Mouse (Mus musculus): ENCODE measurements around the gene Zfp62.
A peak's percentile ranks its signal among the peaks of the same experiment; 100 is the strongest.
"Not testable (repeated sequence)": the region's sequence is repeated elsewhere in the genome, so short reads cannot be mapped to it uniquely, and the experiment has no call there.

Zfp62 gene

DNA sequence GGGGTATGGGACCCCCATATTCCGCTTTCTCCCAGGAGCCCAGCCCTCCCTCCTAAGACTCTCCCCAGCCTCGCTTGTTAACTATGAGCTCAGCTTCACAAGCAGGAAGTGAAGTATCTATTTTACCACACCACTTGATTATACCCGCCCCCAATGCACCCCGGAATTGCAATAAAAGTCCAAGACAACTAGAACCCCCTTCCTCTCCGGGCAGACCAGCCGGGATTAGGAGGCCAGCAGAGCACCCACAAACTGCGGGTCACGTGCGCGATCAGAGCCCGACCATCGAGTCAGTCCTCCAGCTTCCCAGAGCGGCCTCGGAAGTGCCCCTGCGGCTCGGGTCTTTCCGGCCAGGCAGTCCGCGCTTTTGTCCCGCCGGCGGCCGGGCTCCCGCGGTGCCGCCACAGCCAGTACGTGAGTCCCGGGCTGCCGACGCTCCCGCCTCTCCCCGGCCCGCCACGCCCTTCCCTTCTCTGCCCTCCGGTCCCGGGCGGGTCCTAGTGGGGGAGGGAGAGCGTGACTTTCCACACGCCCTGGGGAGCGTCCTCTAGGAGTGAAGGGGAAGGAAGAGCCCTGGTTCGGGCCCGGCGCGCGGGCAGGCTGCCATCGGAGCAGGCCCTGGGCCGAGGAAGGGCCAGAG, at the start of gene Zfp62:
Gene Zfp62 (plus strand): TSS at position 164 of the 640 bp plus-strand sequence.
- peak; percentile 95 for DNase-seq (ENCODE audit: low read depth)

DNA sequence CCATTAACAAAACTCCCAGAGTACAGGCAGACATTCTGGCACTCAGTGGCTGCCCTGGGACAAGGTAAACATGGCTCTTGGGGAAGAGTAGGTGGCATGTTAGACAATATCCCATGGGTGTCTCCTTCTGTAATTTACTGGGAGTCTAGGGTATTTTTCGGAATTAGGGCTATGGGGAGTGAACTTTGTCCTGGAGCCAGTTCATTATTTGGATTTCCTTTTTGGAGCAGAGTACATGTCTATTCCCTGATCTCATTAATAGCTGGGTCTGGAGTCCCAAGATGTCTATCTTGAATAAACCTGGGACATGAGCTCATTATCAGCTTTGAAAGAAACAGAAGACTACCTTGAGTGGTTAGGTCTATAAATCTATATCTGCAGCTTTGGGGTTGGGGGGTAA, 49.0 kb upstream of the Zfp62 start, which contains the start of gene Olfr1394:
Gene Olfr1394 (plus strand): TSS at position 301 of the 400 bp plus-strand sequence.
- no peak for DNase-seq (ENCODE audit: low read depth)

DNA sequence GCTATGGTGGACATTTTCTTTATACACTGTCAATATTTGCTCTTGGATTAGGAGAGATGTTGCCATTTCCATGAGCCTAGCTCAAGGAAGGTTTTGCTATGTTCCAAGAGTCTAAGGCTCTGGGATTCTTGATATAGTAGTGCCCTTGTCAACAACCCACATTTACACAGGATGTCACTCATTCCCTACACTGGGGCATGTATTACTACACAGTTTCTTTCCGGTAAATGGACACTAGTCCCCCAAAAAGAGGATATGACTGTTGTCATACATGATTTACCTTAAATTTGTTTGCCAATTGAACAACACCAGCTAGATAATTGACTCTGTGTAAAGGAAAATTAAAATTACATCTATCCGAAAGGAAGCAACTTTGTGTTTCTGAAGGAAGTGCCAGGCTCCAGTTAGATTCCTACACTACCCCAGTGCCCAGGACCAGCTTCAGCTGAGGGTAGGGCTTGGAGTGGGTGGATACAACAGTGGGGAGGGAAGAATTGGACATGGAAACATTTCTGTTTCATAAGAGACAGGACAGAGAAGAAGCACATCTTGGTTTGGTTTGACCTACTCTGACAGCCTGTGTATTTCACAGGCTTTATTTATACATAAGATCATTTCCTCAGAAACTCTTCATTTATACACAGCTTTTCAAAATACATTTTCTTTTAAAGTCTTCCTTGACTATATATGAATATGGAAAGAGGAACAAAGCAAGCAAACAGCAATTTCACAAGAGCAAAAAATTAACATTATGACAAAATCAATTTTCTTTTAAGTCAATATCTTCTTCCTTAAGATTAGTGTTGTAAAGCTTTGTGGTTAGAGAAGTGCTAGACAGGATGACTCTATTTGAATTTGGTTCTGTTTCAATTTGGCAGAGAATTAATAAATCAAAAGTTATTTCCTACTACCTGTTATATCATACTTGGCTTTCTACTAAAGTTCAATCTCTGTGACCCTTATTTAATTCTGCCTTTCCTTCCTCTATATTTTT, 46.0 kb upstream of the Zfp62 start:
- no peak for DNase-seq (ENCODE audit: low read depth)

DNA sequence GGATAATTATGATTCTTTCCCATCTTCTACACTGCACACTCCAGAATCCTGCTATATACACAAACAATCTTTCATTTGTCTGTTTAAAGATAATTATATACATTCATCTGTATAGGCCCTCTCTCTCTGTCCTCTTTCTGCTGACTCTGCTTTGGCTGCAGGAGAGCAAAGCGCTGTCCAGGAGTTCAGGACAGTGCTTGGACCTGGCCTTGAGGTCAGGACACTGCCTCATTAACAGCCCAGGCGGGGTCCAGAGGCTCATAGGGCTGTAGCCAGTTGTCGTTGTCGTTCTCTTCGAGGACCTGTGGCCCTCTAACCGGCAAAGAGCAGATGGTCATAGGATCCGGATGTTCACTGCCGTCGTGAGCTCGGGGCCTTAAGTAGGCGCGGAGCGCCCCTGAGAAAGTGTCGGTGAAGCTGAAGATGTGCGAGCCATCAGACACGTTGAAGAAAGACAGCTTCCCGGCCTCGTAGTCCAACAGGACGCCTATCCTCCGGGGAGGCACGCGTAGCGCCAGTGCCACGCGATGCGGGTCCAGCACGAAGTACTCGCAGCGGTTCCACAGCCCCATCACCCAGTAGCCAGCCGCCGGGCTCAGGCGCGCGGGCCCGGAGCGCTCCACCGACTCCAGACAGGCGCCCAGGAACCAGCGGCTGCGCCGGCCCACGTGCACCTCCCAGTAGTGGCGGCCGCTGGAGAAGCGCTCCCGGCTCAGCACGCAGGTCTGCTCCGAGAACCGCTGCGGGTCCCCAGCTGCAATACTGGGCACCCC, 34.1 kb upstream of the Zfp62 start:
- DNase-seq (ENCODE audit: low read depth) = no peak

DNA sequence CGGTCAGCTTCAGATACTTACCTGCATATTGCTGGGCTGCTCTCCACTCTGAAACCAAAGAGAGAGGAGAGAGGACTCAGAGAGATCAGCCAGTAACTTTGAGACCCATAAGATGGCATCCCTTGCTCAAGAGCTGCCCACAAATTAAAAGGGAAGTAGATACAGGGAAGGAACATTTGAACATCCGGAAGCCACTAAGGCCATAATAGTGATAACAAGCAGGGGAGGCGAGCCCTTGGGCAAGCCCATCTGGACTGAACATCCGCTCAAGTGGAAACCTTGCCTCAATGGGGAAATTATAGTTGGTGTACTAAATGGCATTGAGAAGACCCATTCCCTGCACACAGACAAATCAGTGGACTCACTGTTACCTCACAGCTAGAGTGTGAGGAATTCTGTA, 32.5 kb upstream of the Zfp62 start:
- no peak for DNase-seq (ENCODE audit: low read depth)

DNA sequence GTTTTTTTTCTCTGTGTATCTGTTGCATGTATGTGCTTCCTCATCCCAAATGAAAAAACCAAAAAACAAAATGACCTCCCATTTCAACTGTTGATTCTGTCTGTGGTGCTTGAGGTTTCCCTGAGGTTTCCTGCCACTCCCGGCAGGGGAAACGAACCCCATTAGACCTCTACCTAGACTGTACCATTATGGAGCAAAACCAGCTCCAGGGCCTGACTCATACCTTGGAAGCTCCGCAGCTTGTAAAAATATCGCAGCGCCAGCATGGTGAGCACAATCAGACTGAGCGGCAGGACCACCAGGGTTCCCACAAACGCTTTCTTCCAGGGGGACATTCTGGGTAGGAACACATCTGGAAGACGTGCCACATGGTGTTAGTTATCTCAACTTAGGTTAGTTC, 27.7 kb upstream of the Zfp62 start:
- peak; percentile 21 for DNase-seq (ENCODE audit: low read depth)

DNA sequence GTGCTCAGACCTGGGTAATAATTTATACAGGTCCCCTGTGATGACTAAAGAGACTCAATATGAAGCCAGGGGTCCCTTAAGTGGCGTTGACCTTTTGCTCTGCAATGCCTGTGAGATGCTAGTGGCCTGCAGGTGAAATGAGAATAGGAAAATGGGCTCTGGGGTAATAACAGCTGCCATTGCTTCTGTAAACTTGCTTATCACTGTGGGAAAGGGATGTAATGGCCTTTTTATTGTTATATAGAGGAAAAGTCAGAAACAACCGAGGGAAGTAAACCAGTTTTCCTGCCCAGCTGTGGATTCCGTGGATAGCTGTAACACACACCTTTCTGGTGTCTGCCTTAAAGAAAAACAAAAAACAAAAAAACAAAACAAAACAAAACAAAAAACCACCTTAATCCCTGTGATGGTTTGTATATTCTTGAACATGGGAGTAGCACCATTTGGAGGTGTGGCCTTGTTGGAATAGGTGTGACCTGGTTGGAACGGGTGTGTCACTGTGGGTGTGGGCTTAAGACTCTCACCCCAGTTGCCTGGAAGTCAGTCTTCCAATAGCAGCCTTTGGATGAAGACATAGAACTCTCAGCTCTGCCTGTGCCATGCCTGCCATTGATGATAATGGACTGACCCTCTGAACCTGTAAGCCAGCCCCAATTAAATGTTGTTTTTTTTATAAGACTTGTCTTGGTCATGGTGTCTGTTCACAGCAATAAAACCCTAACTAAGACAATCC, 26.9 kb upstream of the Zfp62 start:
- not testable (repeated sequence) for DNase-seq (ENCODE audit: low read depth)

DNA sequence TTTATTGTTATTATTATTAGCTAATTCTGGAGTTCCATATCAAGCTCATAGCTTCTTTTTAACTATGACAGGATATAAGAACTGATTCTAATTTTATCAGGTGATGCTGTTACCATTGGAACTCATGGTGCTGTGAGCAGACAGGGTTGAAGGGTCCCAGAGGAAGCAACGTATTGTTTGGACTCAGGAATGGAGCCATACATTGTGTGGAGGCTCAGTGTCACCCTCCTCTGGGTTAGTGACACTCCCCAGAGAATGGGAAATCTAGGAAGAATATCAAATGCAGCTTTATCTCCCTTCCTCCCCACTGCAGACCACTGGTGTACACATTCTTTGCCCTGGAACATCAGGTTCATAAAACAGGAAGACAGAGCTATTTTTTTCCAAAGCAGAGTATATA, 19.9 kb upstream of the Zfp62 start:
- no peak for DNase-seq (ENCODE audit: low read depth)

DNA sequence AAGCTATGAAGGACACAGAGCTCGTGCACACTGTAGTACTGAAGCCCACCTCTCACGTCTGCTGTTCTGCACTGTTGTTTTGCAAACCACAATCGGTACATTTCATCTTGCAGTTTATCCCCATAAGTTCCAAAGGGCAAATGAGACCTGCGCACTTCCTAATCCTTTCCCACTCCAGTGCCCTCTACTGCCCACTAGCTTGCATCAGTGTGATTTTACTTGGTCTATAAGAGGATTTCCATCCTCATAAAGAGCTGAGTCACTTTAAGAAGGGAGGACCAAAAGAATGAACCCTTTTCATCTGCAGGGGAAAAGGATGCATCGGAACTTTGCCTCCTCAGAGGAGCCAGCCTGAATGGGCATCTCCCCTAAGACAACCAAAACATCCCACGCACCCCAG, 16.6 kb upstream of the Zfp62 start:
- no peak for DNase-seq (ENCODE audit: low read depth)

DNA sequence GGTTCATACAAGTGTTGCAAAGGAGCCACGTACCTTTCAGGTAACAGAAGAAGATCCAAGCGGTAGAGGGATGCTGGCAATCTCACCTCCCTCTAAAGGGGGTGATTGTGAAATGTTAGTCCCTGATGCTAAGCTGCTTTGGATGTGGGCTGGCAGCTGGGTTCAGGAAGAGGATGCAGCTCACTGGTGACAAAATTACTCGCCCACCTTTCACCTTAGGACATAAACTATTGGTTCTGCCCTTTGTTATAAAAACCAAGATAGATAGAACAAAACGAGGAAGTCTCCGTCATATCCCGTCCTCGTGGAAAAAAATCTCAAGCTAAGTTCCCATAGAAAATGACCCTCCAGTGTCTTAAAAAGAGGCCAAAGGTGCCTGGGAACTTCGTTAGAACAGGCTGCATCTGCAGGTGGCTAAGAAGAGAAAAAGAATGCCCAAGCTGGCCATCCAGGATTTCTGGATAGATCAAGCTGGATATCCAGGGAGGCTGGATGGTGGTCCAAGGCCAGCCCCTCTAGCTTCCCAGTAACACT, 16.1 kb upstream of the Zfp62 start, which contains the start of gene Btnl9:
Gene Btnl9 (minus strand): TSS at position 205 of the 534 bp plus-strand sequence.
- DNase-seq (ENCODE audit: low read depth) = no peak

DNA sequence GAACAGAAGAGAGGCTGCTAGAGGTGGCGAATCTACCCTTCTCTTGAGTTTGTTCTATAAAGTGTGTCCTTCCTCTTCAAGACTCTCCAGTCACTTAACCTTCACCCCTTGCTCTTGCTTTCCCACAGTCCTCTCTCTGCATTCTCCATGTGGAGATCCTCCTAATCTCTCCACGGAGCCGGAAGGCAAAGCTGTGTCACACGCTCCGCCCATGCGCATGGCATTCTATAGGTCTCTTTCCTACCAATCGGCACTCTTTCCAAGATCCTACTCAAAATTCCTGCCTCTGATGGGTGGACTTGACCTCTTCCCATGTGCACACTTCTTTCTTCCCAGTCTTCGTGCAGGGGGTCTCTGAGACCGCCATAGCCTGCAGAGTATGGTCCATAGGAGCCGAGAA, 15.4 kb upstream of the Zfp62 start:
- DNase-seq (ENCODE audit: low read depth) = no peak

DNA sequence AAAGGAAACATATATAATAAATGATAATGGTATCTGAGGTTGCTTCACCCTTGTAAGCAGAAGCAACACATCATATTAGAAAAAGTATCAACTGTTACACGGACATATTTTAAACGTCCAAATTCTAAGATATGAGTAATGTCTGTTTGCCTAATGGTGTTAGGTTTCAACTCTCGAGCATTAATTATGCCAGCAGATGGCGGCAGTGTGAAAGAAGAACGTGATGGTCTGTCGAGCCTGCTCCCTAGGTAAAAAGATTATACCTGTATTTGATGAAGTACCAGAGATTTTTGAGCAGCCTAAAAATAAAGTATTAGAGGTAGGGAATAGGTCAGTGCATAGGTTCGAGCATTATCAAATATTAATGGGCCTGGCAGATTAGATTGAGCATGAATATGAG, 13.4 kb upstream of the Zfp62 start:
- peak; percentile 82 for DNase-seq (ENCODE audit: low read depth)

DNA sequence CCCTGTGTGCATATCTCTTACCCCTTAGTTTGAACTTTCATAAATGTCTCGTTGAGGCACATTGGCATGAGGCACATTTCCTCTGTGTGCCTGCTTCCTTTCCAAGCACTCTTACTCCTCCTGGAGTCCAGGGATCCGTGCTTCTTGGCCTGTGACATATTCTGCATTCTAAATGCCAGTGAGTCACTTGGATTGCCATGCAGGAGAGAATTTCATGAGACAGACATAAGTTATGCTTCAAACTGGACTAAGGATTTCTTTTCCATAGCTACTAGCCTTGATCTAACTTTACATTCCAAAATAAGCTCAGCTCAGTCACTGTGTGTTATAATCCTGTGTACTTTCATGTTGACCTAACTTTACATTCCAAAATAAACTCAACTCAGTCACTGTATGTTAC, 12.0 kb upstream of the Zfp62 start:
- DNase-seq (ENCODE audit: low read depth) = no peak

DNA sequence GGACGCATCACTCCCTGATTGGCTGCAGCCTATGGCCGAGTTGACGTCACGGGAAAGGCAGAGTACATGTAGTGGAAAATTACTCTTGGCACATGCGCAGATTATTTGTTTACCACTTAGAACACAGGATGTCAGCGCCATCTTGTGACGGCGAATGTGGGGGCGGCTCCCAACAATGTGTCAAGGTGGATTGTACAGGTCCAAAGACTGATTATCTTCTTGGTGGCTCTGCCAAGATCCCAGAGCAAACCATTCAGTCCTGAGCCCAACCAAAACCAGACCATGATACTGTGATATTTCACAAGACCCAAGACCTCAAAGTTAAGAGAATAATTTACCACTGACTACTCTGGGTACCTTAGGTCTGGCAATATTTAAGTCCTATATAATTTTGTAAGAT, 8.3 kb upstream of the Zfp62 start:
- not testable (repeated sequence) for DNase-seq (ENCODE audit: low read depth)

DNA sequence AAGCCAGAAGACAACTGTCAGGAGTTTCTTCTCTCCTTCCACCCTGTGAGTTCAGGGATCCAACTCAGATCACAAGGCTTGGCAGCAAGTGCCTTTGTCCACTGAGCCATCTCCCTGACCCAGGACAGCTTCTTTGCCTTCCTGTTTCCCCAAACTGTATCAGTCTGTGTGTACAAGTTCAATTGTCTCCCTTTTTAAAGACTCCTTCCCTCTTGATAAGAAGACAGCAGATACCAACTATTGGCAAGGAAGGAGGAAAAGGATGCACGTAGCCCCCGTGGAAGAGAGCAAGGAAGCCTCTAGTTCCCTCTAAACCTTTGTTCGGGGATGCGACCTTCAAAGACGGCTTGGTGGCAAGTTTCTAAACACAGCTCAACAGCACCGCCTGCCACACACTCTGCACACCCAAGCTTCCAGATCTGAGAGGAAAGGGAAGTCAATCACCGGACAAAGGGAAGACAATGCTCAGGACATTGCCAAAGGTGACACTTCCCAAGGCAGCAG, 7.2 kb upstream of the Zfp62 start:
- DNase-seq (ENCODE audit: low read depth) = no peak

DNA sequence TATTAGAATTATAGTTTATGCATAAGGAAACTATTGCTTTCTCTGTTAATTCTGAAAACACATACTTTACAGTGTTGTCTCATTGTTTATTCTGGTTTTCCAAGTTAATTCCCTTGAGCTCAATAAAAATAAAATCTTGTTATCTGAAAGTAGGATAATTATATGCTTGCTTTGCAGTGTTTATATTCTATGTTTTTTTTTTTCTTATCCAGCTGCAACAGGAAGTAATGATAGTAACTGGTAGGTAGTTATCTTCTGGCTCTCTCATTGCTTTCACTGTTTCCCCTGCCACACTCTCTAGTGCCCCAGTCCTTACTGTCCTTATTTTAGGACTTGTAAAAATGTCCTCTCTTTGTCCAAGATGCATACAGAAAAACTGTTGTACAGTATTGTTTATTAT, 2.4 kb upstream of the Zfp62 start:
- no peak for DNase-seq (ENCODE audit: low read depth)

DNA sequence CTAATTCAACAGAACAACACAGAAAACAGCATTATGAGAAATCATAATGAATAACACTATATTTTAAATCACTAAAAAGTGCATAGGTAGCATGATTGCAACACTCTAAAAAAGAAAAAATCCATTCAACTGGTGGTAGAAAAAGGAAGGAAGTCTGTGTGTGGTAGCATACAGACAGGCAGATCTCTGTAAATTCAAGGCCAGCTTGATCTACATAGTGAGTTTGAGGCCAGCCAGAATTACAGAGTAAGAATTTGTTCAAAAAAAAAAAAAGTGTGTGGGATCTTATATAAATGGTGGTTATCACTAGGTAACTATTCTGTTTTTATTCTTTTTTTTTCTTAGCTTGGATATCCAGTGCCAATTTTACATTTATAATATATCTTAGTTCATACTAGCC, 1.9 kb upstream of the Zfp62 start:
- no peak for DNase-seq (ENCODE audit: low read depth)

DNA sequence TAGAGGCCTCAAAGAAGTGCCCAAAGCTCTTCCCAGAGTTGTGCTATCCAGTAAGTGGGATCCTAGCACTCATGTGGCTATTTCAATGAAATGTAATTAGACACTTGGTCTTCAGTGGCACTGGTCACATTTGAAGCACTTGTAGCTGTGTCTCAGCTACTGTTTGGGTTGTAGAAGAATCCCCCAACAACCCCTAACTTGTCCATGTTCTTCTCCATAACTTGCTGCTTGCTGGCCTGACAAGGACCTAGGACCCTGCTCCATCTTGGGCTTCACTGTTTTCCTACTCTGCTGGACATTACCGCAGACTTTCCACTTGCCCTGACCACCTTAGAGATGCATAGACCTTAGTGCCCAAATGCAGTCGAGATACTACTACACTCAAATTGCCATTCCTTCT, 1.0 kb upstream of the Zfp62 start:
- DNase-seq (ENCODE audit: low read depth) = no peak

DNA sequence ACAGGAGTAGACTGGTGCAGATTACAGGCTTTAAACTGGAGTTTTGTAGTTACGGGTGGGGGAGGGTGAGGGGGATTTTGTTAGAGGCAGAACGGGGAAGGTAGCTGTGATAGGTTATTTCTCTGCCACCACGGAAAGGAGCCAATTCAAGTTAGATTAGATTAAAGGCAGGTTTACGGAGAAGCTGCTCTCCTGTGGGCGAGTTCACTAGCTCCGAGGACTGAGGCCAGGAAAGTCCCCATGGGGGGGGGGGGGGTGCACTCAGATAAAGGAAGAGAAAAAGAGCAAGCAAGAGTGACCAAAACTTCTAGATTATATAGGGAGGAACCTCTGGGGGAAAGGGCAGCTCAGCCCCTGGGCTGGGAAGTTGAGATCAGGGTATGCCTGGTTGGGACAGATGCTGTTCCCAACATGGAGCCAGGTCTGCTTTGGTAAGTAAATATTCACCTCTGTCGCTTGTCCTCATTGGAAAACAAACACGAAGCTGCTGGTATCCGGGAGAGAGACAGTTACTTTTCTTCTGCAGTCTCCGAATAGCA, 500 bp upstream of the Zfp62 start:
- DNase-seq (ENCODE audit: low read depth) = peak; percentile 78

DNA sequence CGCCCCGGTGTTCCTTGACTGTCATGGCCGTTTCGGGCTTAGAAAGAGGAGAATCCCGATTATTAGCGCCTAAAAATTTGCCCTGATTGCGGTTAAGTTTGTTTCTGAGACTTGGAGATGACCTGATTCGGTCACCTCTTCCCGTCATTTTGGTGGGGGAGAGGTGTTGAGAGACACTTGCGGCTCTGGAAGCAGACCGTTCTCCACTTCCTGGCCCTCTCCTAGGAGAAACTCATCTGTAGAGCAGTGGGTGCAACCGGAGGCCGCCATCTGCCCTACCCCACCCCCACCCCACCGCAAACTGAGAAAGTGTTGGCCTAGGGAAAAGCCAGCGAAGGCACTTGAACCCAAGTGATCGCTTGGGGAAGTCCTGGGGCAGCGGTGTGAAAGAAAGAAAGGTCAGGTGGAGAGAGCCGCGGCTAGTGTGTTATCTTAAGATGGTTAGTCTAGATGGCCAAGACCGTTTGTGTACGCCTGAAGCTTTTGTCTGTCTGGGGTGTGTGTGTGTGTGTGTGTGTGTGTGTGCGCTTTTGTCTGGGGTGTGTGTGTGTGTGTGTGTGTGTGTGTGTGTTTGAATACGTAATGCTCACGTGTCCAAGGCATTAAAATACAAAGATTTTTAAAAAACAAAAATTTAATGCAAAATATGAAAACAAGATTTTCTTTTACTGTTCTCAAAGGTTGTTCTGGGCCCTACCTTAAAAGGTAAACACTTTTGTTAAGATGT, 842 bp downstream of the Zfp62 start:
- peak; percentile 90 for DNase-seq (ENCODE audit: low read depth)
